Mouse (Mus musculus) heart, postnatal 0 days (tissue): ENCODE data around the gene Ndufs3. TPM values are rescaled to one million over a fixed set of nuclear protein-coding genes. Genes with fewer than 3 reads are reported as not detected.
A peak's percentile ranks its signal among the peaks of the same experiment; 100 is the strongest.

ENCODE experiments used
- ATAC-seq: fragments of 200-750 bp; cut with Nextera tagmentation; 2 replicates; pipeline ENCODE4 v1.8.0; 2017; ENCODE audit warnings: low read depth, moderate number of reproducible peaks, moderate library complexity; ENCODE audit not compliant: insufficient read depth
- DNase-seq: peaks from one replicate; pipeline ENCODE4 v3.0.0-alpha.2; 2016; ENCODE audit warnings: low spot score
- H3K27ac ChIP-seq: fragments of 300-500 bp; sonication (generic); 2 replicates; pipeline ENCODE4 v1.5.1; 2014; ENCODE audit warnings: low read depth, mild to moderate bottlenecking
- H3K27me3 ChIP-seq: fragments of 300-500 bp; sonication (generic); 2 replicates; pipeline ENCODE4 v1.6.1; 2014; ENCODE audit warnings: low read length, mixed read lengths; ENCODE audit not compliant: control insufficient read depth, insufficient read depth
- H3K36me3 ChIP-seq: fragments of 300-500 bp; sonication (generic); replicated peaks from 2 replicates; pipeline ENCODE4 v1.6.1; 2014; ENCODE audit warnings: low read length, mixed read lengths; ENCODE audit not compliant: control insufficient read depth, insufficient read depth
- H3K4me1 ChIP-seq: fragments of 300-500 bp; sonication (generic); 2 replicates; pipeline ENCODE4 v1.6.1; 2014; ENCODE audit warnings: antibody characterized with exemption; ENCODE audit not compliant: control insufficient read depth, insufficient read depth
- H3K4me2 ChIP-seq: fragments of 300-500 bp; sonication (generic); 2 replicates; pipeline ENCODE4 v1.6.1; 2014; ENCODE audit warnings: low read depth, mild to moderate bottlenecking, low read length, moderate library complexity
- H3K4me3 ChIP-seq: fragments of 300-500 bp; sonication (generic); 2 replicates; pipeline ENCODE4 v1.5.1; 2014; ENCODE audit warnings: low read depth, low read length
- H3K9ac ChIP-seq: fragments of 300-500 bp; sonication (generic); replicated peaks from 2 replicates; pipeline ENCODE4 v1.6.1; 2014; ENCODE audit warnings: low read depth, low read length, mixed read lengths
- H3K9me3 ChIP-seq: fragments of 300-500 bp; sonication (generic); replicated peaks from 2 replicates; pipeline ENCODE4 v1.6.1; 2016; ENCODE audit warnings: low read length; ENCODE audit not compliant: control insufficient read depth
- CTCF ChIP-seq: IDR thresholded peaks from 2 replicates; pipeline ENCODE4 v1.5.1; 2016; ENCODE audit warnings: antibody characterized with exemption, control low read depth, low read depth
- EP300 ChIP-seq: IDR thresholded peaks from 2 replicates; pipeline ENCODE4 v1.6.1; 2016; ENCODE audit warnings: antibody characterized with exemption, low read depth
- WGBS: fragments of 180-500 bp; shearing (Covaris S2); extraction: QIAGEN DNeasy Blood & Tissue Kit; methylation state at CpG from one replicate; pipeline ENCODE4 v1.1.7; 2014; 5-methylcytosine and 5-hydroxymethylcytosine counted together
- polyA plus RNA-seq: library from polyadenylated mRNA; unstranded; fragments of >200 nt; fragmentation: Nextera tagmentation; extraction: Ambion mirVana; gene quantifications from 2 replicates; pipeline ENCODE4 v1.2.1, GENCODE M21; 2015
- total RNA-seq: library from RNA; depleted of rRNA; stranded (reverse); fragments of >200 nt; gene quantifications from 2 replicates; pipeline ENCODE4 v1.2.3, GENCODE M21; 2014; ENCODE audit warnings: low replicate concordance

Ndufs3 gene
- total and polyA plus RNA-seq, 2 experiments from 2014 or later: 556 to 620 TPM

DNA sequence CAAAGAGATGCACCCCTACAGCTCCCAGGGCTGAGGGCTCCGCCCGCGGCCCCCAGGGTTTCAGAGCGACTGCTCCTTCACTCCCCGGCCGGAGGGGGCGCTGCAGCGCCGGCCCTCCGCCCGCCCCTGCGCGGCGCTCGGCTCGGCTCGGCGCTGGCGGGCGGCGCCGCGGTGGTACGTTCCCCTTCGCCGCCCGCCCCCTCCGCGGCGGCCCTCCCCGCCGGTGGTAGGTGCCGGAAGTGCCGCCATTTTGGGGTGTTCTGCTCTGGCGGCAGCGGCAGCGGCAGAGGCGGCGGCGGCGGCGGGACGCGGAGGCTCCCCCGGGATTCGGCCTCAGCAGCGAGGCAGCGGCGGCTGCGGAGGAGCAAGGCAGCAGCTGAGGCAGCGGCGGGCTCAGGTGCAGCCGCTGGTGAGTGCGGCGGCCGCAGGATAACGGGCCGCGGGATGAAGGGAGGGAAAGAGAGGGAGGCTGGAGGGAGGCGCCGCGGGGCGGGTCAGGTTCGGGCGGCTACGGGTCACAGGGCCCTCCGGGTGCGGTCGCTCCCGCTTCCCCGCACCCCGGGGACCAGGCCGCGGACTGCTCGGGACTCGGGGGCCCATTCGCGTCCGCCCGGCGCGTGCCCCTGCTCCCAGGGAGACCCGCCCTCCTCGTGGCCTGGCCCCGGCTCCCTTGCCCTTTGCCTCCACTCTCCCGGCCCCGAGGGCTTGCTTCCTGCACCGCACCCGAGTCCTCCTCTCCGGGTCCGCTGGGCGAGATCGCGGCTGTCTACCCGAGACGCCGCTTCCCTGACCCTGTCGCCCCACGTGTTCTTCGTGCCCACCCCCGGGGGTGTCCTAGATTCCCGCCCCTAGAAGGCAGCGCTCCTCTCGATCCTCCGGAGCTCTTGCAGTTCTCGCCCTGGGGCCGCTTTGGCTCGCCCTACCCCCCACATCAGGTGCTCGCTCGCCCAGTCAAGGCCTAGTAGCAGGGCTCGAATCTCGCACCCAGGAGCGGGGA lies 35.9 kb upstream of the Ndufs3 start, which contains the start of gene Celf1:
Celf1 (plus strand) TSS at position 150 of the 997 bp plus-strand sequence.
- Histone ChIP-seq H3K9me3 (no peaks in the 10 kb centered on the region), H3K27ac (peak within 1 kb of the TSS; percentile 92), H3K27me3 (no peaks in the 10 kb centered on the region), H3K36me3 (no peaks in the 10 kb centered on the region), H3K9ac (peak within 1 kb of the TSS; percentile 92), H3K4me1 (peaks cover 19% of the 10 kb centered on the region), H3K4me3 (peak within 1 kb of the TSS; percentile 98), H3K4me2 (peak within 1 kb of the TSS; percentile 87)
- under 1% methylated on average over 90 of the region's 113 CpGs for WGBS
- peak; percentile 90 for DNase-seq
- ATAC-seq: peak; percentile 98
- no peak for TF ChIP-seq EP300
- peak; percentile 38 for TF ChIP-seq CTCF

DNA sequence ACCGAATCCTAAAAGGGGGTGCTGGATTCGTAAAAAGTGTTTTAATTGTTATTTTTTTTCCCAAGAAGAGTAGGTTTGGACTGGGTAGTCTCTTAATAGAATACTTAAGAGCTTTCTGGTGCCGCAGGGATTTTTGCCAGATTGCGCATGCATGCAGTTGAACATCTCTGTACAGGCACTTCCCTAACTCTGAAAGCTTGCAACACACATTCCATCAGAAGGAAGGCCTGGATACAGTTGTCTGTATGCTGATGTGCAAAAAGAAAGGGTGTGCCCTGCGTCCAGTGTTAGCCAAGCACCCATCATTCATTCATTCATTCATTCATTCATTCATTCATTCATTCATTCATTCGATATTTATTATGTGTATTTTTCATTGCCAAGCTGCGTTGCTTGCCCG lies 35.1 kb upstream of the Ndufs3 start:
- Histone ChIP-seq H3K27ac (peak overlapping the region; percentile 23; the same call in 1 of the 2 replicates), H3K27me3 (no peaks in the 10 kb centered on the region), H3K4me1 (peaks cover 19% of the 10 kb centered on the region), H3K4me2 (peak overlapping the region; percentile 87), H3K9me3 (no peaks in the 10 kb centered on the region), H3K4me3 (peak overlapping the region; percentile 98), H3K36me3 (no peaks in the 10 kb centered on the region), H3K9ac (peak overlapping the region; percentile 92)
- 43% methylated on average over 8 of the region's 8 CpGs for WGBS
- TF ChIP-seq CTCF (no peak), EP300 (no peak)
- DNase-seq: no peak
- ATAC-seq: no peak

DNA sequence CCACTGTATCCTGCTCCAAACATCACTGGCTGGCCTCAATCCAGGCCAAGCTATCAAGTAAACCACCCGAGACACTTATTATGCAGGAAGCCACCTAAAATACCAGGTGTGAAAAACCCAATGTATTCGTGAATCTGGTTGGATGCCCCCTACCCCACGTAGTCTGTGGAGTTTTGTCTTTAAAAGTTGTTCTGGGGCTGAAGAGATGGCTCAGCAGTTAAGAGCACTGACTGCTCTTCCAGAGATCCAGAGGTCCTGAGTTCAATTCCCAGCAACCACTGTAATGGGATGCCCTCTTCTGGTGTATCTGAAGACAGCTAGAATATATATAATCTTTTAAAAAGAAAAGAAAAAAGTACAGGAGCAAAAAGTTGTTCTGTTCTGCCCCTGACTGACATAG lies 33.7 kb upstream of the Ndufs3 start:
- no peak for TF ChIP-seq EP300
- no peak for TF ChIP-seq CTCF
- WGBS: 70% methylated on average over 3 of the region's 3 CpGs
- Histone ChIP-seq H3K4me2 (no peak overlapping the region), H3K27ac (no peak overlapping the region), H3K4me1 (peaks cover 19% of the 10 kb centered on the region), H3K36me3 (no peaks in the 10 kb centered on the region), H3K27me3 (no peaks in the 10 kb centered on the region), H3K9me3 (no peaks in the 10 kb centered on the region), H3K4me3 (no peak overlapping the region), H3K9ac (no peak overlapping the region)
- no peak for DNase-seq
- no peak for ATAC-seq

DNA sequence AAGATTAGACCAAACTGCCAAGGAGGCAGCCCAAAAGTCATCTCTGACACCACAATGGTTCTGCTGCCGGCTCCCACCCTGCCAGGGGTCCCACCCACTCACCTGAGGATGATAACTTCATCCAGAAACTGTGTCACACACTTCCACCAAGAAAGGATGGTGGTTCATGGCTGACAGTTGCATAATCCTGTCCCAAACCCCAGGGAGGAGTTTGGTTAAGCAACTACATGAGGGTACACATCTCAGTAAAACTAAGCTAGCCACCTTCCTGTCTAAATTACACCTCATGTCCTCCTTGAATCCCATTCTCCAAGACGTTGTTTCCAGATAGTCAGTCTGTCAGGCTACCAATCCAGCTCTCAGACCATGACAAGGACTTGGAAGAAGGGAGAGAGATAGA lies 27.6 kb upstream of the Ndufs3 start:
- no peak overlapping the region for H3K27ac ChIP-seq
- H3K4me3 ChIP-seq: no peak overlapping the region
- no peak overlapping the region for H3K9ac ChIP-seq
- no peaks in the 10 kb centered on the region for H3K36me3 ChIP-seq
- no peak overlapping the region for H3K4me2 ChIP-seq
- 65% methylated on average over 2 of the region's 2 CpGs for WGBS
- H3K27me3 ChIP-seq: no peaks in the 10 kb centered on the region
- no peak for ATAC-seq
- no peaks in the 10 kb centered on the region for H3K9me3 ChIP-seq
- TF ChIP-seq EP300 (no peak), CTCF (no peak)
- no peak for DNase-seq
- H3K4me1 ChIP-seq: no peaks in the 10 kb centered on the region

DNA sequence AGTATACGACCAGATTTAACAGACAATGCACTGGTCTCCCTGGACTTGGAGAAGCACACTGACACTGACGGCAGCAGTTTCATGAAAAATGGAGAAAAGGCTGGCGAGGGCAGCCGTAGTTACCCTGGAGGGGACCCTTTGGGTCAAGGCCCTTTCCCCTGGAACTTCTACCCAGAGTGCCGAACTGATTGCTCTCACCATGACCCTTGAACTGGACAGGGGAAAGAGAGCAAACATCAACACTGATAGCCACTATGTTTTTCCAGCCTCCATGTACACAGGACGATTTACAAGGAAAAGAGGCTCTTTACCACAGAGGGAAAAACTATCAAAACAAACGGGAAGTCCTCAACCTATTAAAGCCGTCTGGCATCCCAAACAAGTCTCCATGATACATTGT lies 27.2 kb upstream of the Ndufs3 start:
- TF ChIP-seq CTCF (no peak), EP300 (no peak)
- no peaks in the 10 kb centered on the region for H3K36me3 ChIP-seq
- ATAC-seq (no peak), DNase-seq (no peak)
- H3K27me3 ChIP-seq: no peaks in the 10 kb centered on the region
- 68% methylated on average over 8 of the region's 8 CpGs for WGBS
- H3K4me2 ChIP-seq: no peak overlapping the region
- H3K4me3 ChIP-seq: no peak overlapping the region
- no peaks in the 10 kb centered on the region for H3K4me1 ChIP-seq
- no peak overlapping the region for H3K9ac ChIP-seq
- no peaks in the 10 kb centered on the region for H3K9me3 ChIP-seq
- H3K27ac ChIP-seq: no peak overlapping the region
